Mouse (Mus musculus) urinary bladder, postnatal 10 days (tissue): ENCODE results near the gene Gdf5.
"Not testable (repeated sequence)": the region's sequence is repeated elsewhere in the genome, so short reads cannot be mapped to it uniquely, and the experiment has no call there.

ENCODE experiments used
- DNase-seq: peaks from one replicate; pipeline ENCODE4 v3.0.0; 2022; ENCODE audit warnings: low spot score

Gene Gdf5

DNA sequence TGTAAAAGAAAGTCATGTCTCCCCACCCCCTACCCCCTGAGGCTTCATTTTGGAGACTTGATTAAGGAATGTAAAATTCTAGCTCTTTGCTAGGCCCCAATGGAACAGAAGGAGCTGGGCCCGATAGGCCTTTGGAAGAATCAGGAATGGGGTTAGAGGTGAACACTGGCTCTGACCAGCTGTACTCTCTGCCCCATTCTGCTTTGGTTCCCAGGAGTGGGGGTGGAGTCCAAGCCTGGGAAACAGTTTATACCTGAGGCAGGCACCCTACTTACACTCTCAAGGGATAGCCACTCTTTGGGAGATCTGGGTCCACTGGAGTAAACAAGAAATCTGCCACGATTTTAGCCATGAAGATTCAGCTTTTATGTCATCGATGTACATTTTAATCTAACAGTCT, 4.5 kb downstream of the Gdf5 start, which contains the start of gene Gm15557:
Gm15557 (plus strand) TSS at position 48 of the 400 bp plus-strand sequence.
- no peak for DNase-seq

- no peak for DNase-seq
These were observed 5.2 kb downstream of the Gdf5 start for GRCm38 (mm10) chr2:155939897-155940529.

GRCm38 (mm10) chr2:155929531-155930442, 15.4 kb downstream of the Gdf5 start, which contains the start of gene Uqcc1:
Uqcc1 (minus strand) TSS chr2:155930310.
- DNase-seq = peak; percentile 61

DNA sequence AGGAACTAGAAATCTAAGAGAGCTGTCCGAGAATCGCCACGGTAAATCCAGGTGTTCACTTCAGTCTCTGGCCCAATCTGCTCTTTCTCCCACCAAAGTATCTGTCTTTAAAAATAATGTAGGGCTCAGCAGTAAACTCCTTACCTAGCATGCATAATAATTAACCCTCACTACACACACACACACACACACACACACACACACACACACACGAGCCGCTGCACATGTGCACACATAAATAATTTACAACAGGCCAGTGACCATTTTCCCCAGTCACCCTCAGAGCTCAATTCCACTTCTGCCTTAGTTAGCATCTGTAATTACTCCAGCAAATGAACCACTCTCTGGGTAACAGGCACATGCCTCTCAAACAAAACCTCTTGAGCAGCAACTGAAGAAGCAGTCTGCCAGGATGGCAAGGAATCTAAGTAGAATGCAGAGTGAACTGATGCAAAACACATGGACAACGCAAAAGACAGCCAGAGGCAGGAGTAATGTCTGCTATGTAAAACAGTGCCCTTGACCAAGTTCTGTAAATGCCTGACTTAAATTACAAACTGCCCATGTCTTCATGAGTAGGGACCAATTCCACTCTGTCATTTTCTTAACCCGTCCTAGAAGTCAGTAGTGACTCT, 16.3 kb downstream of the Gdf5 start:
- no peak for DNase-seq

DNA sequence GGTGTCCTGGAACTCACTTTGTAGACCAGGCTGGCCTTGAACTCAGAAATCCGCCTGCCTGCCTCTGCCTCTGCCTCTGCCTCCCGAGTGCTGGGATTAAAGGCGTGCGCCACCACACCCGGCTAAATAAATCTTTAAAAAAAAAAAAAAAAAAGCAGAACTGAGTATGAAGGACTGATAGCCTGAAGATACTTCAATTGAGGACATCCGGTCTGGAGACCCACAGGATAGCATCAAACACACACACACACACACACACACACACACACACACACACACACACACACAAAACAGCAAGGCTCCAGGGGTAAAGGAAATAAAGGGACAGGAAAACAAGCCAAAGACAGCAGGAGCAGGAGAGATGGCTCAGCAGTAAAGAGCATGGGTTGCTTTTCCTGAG, 20.0 kb downstream of the Gdf5 start:
- not testable (repeated sequence) for DNase-seq

GRCm38 (mm10) chr2:155923143-155923542, 22.0 kb downstream of the Gdf5 start:
- DNase-seq = no peak

- DNase-seq = no peak
These were observed 30.5 kb downstream of the Gdf5 start for GRCm38 (mm10) chr2:155914684-155915083.

- no peak for DNase-seq
These were observed 41.5 kb downstream of the Gdf5 start for GRCm38 (mm10) chr2:155903632-155904008.

GRCm38 (mm10) chr2:155902989-155903631, 42.1 kb downstream of the Gdf5 start:
- DNase-seq = no peak

DNA sequence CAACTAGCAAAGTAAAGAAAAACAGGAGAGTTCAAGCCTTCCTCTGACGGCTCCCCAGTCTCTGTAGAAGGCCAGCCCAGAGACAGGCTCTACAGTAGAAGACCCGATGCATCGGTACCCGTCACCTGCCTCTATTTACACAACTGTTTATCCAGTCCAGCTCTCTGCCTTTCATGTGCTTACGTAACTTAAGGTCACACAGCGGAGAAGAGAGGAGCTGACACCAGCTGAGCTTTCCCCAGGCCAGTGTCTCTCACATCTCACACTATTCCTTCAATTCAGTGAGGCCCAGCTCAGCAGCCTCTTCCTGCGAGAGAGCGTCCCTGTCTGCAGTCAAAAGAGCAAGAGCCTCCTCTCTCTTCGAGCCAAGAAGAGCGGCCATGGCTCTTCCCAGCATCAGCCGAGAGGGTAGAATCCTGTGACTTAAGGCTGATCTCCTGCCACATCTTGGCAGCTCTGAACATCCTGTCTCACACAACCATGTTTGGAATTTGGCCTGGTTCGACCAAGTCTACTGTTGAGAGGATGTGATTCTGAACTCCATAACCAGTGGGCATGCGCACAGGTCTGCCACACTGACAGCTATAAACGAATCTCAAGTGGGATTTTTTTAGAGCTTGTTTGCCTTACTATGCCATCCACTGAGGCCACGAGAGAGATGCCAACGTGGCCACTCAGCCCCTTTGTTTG, 50.0 kb downstream of the Gdf5 start:
- no peak for DNase-seq

GRCm38 (mm10) chr2:155894307-155895045, 50.7 kb downstream of the Gdf5 start:
- no peak for DNase-seq
